Mouse (Mus musculus): ENCODE results near the gene Ric8b.

DNA sequence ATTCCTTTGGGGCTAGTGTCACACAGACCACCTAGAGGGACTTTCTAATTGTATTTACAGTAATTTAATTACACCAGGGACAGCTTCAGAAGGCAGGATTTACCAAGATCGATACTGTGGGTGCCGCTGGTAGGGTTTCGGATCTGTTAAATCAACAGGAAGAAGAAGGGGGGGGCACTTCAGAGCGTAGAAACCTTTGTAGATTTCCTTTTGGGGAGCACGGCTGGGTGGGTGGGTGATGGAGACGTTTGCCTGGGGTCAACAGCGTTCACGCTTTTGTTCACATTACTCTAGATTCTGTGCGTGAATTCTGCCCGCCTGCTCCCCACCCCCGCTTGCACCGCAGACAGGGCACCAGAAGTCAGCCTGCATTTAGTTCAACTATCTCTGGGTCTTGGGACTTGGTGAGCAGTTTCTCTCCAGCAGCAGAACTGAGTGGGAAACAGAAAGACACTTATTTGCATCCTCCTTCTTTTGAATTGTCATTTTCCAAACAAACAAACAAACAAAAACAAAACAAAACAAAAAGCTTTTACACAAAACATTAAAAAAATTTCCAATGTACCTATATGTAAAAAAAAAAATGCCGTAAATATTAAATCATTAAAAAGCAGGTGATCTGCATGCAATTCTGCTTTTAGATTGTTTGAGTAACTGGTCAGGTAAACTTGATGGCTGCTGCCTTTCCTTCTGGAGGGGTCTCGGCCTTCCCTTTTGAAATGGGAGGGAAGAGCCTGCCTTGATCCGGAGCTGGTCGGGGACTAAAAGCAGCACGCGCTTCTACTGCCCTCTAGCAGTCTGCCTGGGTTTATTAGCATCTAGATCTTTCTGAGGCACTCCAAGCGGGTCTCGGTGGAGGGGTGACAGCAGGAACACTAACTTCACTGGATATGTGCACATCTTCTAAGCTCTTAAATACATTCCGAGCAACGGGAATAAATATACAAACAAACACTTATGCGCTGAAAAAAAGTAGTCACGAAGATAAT is 127.6 kb downstream of the Ric8b start:
- TF ChIP-seq USF1 (IDR thresholded peaks at IDR 0.05; ENCODE audit: low read depth) (no peak), POLR2A (IDR thresholded peaks at IDR 0.05; ENCODE audit: insufficient read length, low read depth) (no peak), CEBPB (IDR thresholded peaks at IDR 0.05; ENCODE audit: insufficient read depth, poor library complexity, severe bottlenecking) (no peak), MYOG (IDR thresholded peaks at IDR 0.05; ENCODE audit: control insufficient read depth in 1 of 3, insufficient read depth in 1 of 3, insufficient read length in 2 of 3, low read depth in 2 of 3) (no peak), TCF3 (IDR thresholded peaks at IDR 0.05; ENCODE audit: insufficient read length, low read depth) (no peak), MYOD1 (IDR thresholded peaks at IDR 0.05; ENCODE audit: control insufficient read depth in 1 of 3, insufficient read length in 2 of 3, low read depth in 2 of 3) (no peak), E2F4 (IDR thresholded peaks at IDR 0.05; ENCODE audit: insufficient read depth) (no peak), TCF12 (IDR thresholded peaks at IDR 0.05; ENCODE audit: insufficient read depth, poor library complexity, severe bottlenecking) (no peak), SRF (IDR thresholded peaks at IDR 0.05; ENCODE audit: control insufficient read depth, insufficient read length, low read depth) (no peak), POLR2AphosphoS2 (IDR thresholded peaks at IDR 0.05; ENCODE audit: insufficient read length, low read depth) (no peak), MAX (IDR thresholded peaks at IDR 0.05; ENCODE audit: low read depth) (no peak), REST (IDR thresholded peaks at IDR 0.05; ENCODE audit: insufficient read depth, insufficient read length) (no peak)
